Mouse (Mus musculus) heart, embryonic 12.5 days (tissue): ENCODE measurements around the gene Apoh. TPM values are rescaled to one million over a fixed set of nuclear protein-coding genes. Genes with fewer than 3 reads are reported as not detected.
A peak's percentile ranks its signal among the peaks of the same experiment; 100 is the strongest.

ENCODE experiments used
- ATAC-seq: fragments of 200-750 bp; cut with Nextera tagmentation; 2 replicates; pipeline ENCODE4 v1.8.0; 2017; ENCODE audit warnings: moderate TSS enrichment, moderate library complexity; ENCODE audit not compliant: insufficient number of reproducible peaks, low FRiP score
- H3K27ac ChIP-seq: fragments of 300-500 bp; sonication (generic); 2 replicates; pipeline ENCODE4 v1.5.1; 2016; ENCODE audit warnings: mild to moderate bottlenecking, moderate library complexity; ENCODE audit not compliant: poor library complexity, severe bottlenecking
- H3K27me3 ChIP-seq: fragments of 300-500 bp; sonication (generic); replicated peaks from 2 replicates; pipeline ENCODE4 v1.6.1; 2016; ENCODE audit warnings: mild to moderate bottlenecking, moderate library complexity
- H3K36me3 ChIP-seq: fragments of 300-500 bp; sonication (generic); 2 replicates; pipeline ENCODE4 v1.6.1; 2016; ENCODE audit warnings: mild to moderate bottlenecking, moderate library complexity
- H3K4me1 ChIP-seq: fragments of 300-500 bp; sonication (generic); replicated peaks from 2 replicates; pipeline ENCODE4 v1.6.1; 2016; ENCODE audit warnings: mild to moderate bottlenecking
- H3K4me2 ChIP-seq: fragments of 300-500 bp; sonication (generic); 2 replicates; pipeline ENCODE4 v1.6.1; 2016; ENCODE audit warnings: mild to moderate bottlenecking, moderate library complexity
- H3K4me3 ChIP-seq: fragments of 300-500 bp; sonication (generic); 2 replicates; pipeline ENCODE4 v1.5.1; 2016; ENCODE audit warnings: mild to moderate bottlenecking
- H3K9ac ChIP-seq: fragments of 300-500 bp; sonication (generic); 2 replicates; pipeline ENCODE4 v1.6.1; 2016; ENCODE audit warnings: mild to moderate bottlenecking, moderate library complexity
- H3K9me3 ChIP-seq: fragments of 300-500 bp; sonication (generic); replicated peaks from 2 replicates; pipeline ENCODE4 v1.6.1; 2016; ENCODE audit warnings: mild to moderate bottlenecking, moderate library complexity
- WGBS: fragments of 180-500 bp; shearing (Covaris S2); methylation state at CpG from one replicate; pipeline ENCODE4 v1.1.7; 2016; 5-methylcytosine and 5-hydroxymethylcytosine counted together
- polyA plus RNA-seq: library from polyadenylated mRNA; unstranded; fragments of >200 nt; fragmentation: Nextera tagmentation; extraction: Ambion mirVana; gene quantifications from 2 replicates; pipeline ENCODE4 v1.2.1, GENCODE M21; 2016

Gene Apoh
- polyA plus RNA-seq, 1 experiment from 2014 or later: 0.24 TPM

GRCm38 (mm10) chr11:108333583-108334379 is 9.4 kb upstream of the Apoh start:
- Histone ChIP-seq H3K27ac (peak overlapping the region; percentile 51), H3K36me3 (0 out of 2 replicates have a peak, but pooled peaks cover 2% of the 10 kb centered on the region), H3K4me2 (no peak overlapping the region), H3K9ac (peak overlapping the region; percentile 4; the same call in 1 of the 2 replicates), H3K4me1 (peaks cover 54% of the 10 kb centered on the region), H3K27me3 (no peaks in the 10 kb centered on the region), H3K4me3 (no peak overlapping the region), H3K9me3 (no peaks in the 10 kb centered on the region)
- WGBS: 54% methylated on average over 8 of the region's 8 CpGs
- no peak for ATAC-seq

- H3K27me3 ChIP-seq: no peaks in the 10 kb centered on the region
- H3K4me3 ChIP-seq: no peak overlapping the region
- H3K4me2 ChIP-seq: no peak overlapping the region
- H3K4me1 ChIP-seq: peaks cover 47% of the 10 kb centered on the region
- H3K27ac ChIP-seq: no peak overlapping the region
- 46% methylated on average over 3 of the region's 3 CpGs for WGBS
- no peak for ATAC-seq
- H3K9me3 ChIP-seq: no peaks in the 10 kb centered on the region
- peak overlapping the region; percentile 4; the same call in 1 of the 2 replicates for H3K9ac ChIP-seq
- 0 out of 2 replicates have a peak, but pooled peaks cover 2% of the 10 kb centered on the region for H3K36me3 ChIP-seq
Observed at GRCm38 (mm10) chr11:108334658-108335057, 8.5 kb upstream of the Apoh start.

GRCm38 (mm10) chr11:108335536-108335935 is 7.6 kb upstream of the Apoh start:
- Histone ChIP-seq H3K27ac (no peak overlapping the region), H3K4me1 (peaks cover 43% of the 10 kb centered on the region), H3K9me3 (no peaks in the 10 kb centered on the region), H3K4me3 (no peak overlapping the region), H3K9ac (no peak overlapping the region), H3K27me3 (no peaks in the 10 kb centered on the region), H3K4me2 (no peak overlapping the region), H3K36me3 (0 out of 2 replicates have a peak, but pooled peaks cover 2% of the 10 kb centered on the region)
- 87% methylated on average over 4 of the region's 4 CpGs for WGBS
- no peak for ATAC-seq

GRCm38 (mm10) chr11:108336445-108336844 is 6.7 kb upstream of the Apoh start:
- H3K4me1 ChIP-seq: peaks cover 42% of the 10 kb centered on the region
- H3K27me3 ChIP-seq: no peaks in the 10 kb centered on the region
- WGBS: 24% methylated on average over 5 of the region's 5 CpGs
- H3K27ac ChIP-seq: 0 out of 2 replicates have a peak overlapping the region, but pooled peaks have one; percentile 27
- H3K4me2 ChIP-seq: peak overlapping the region; percentile 37
- 0 out of 2 replicates have a peak, but pooled peaks cover 2% of the 10 kb centered on the region for H3K36me3 ChIP-seq
- no peak overlapping the region for H3K4me3 ChIP-seq
- no peak overlapping the region for H3K9ac ChIP-seq
- ATAC-seq: no peak
- H3K9me3 ChIP-seq: no peaks in the 10 kb centered on the region

- Histone ChIP-seq H3K9me3 (no peaks in the 10 kb centered on the region), H3K9ac (no peak overlapping the region), H3K4me3 (no peak overlapping the region), H3K27me3 (no peaks in the 10 kb centered on the region), H3K4me2 (no peak overlapping the region), H3K27ac (no peak overlapping the region), H3K36me3 (0 out of 2 replicates have a peak, but pooled peaks cover 2% of the 10 kb centered on the region), H3K4me1 (peaks cover 27% of the 10 kb centered on the region)
- WGBS: 74% methylated on average over 4 of the region's 4 CpGs
- ATAC-seq: no peak
Observed at GRCm38 (mm10) chr11:108340293-108340692, 2.9 kb upstream of the Apoh start.

GRCm38 (mm10) chr11:108341783-108342182 is 1.4 kb upstream of the Apoh start:
- Histone ChIP-seq H3K4me1 (peaks cover 12% of the 10 kb centered on the region), H3K4me2 (peak overlapping the region; percentile 96), H3K27me3 (no peaks in the 10 kb centered on the region), H3K27ac (no peak overlapping the region), H3K36me3 (0 out of 2 replicates have a peak, but pooled peaks cover 2% of the 10 kb centered on the region), H3K9ac (peak overlapping the region; percentile 57), H3K4me3 (peak overlapping the region; percentile 80), H3K9me3 (no peaks in the 10 kb centered on the region)
- ATAC-seq: no peak
- WGBS: 17% methylated on average over 8 of the region's 8 CpGs

- under 1% methylated on average over 61 of the region's 63 CpGs for WGBS
- Histone ChIP-seq H3K36me3 (no peaks in the 10 kb centered on the region), H3K27me3 (no peaks in the 10 kb centered on the region), H3K4me3 (peak within 1 kb of the TSS; percentile 80), H3K9me3 (no peaks in the 10 kb centered on the region), H3K9ac (peak within 1 kb of the TSS; percentile 89), H3K4me2 (peak within 1 kb of the TSS; percentile 96), H3K4me1 (peaks cover 9% of the 10 kb centered on the region), H3K27ac (peak within 1 kb of the TSS; percentile 82)
- ATAC-seq: peak; percentile 92
Observed at GRCm38 (mm10) chr11:108343789-108344462, 772 bp downstream of the Apoh start, which contains the start of gene Prkca. TSS of gene Prkca (minus strand) at chr11:108343928.

GRCm38 (mm10) chr11:108344759-108345158 is 1.6 kb downstream of the Apoh start:
- H3K4me3 ChIP-seq: peak overlapping the region; percentile 80
- H3K9ac ChIP-seq: no peak overlapping the region
- peaks cover 9% of the 10 kb centered on the region for H3K4me1 ChIP-seq
- no peaks in the 10 kb centered on the region for H3K36me3 ChIP-seq
- WGBS: 68% methylated on average over 8 of the region's 8 CpGs
- H3K27ac ChIP-seq: no peak overlapping the region
- H3K4me2 ChIP-seq: peak overlapping the region; percentile 96
- H3K27me3 ChIP-seq: no peaks in the 10 kb centered on the region
- no peak for ATAC-seq
- no peaks in the 10 kb centered on the region for H3K9me3 ChIP-seq

- Histone ChIP-seq H3K9me3 (no peaks in the 10 kb centered on the region), H3K27me3 (no peaks in the 10 kb centered on the region), H3K9ac (no peak overlapping the region), H3K36me3 (no peaks in the 10 kb centered on the region), H3K4me1 (peaks cover 9% of the 10 kb centered on the region), H3K4me2 (no peak overlapping the region), H3K27ac (no peak overlapping the region), H3K4me3 (no peak overlapping the region)
- no peak for ATAC-seq
- WGBS: 93% methylated on average over 2 of the region's 2 CpGs
Observed at GRCm38 (mm10) chr11:108345321-108345720, 2.2 kb downstream of the Apoh start.

- H3K27ac ChIP-seq: no peak overlapping the region
- no peaks in the 10 kb centered on the region for H3K36me3 ChIP-seq
- no peak overlapping the region for H3K4me2 ChIP-seq
- H3K4me1 ChIP-seq: peaks cover 9% of the 10 kb centered on the region; the same call in 1 of the 2 replicates
- no peaks in the 10 kb centered on the region; the same call in 1 of the 2 replicates for H3K9me3 ChIP-seq
- no peak for ATAC-seq
- no peak overlapping the region for H3K4me3 ChIP-seq
- H3K27me3 ChIP-seq: no peaks in the 10 kb centered on the region
- WGBS: 76% methylated on average over 4 of the region's 4 CpGs
- no peak overlapping the region for H3K9ac ChIP-seq
Observed at GRCm38 (mm10) chr11:108350799-108351198, 7.6 kb downstream of the Apoh start.

- Histone ChIP-seq H3K27ac (no peak overlapping the region), H3K4me3 (no peak overlapping the region), H3K9ac (no peak overlapping the region), H3K36me3 (no peaks in the 10 kb centered on the region), H3K4me1 (peaks cover 9% of the 10 kb centered on the region; the same call in 1 of the 2 replicates), H3K9me3 (no peaks in the 10 kb centered on the region; the same call in 1 of the 2 replicates), H3K4me2 (no peak overlapping the region), H3K27me3 (no peaks in the 10 kb centered on the region)
- ATAC-seq: no peak
- 81% methylated on average over 10 of the region's 10 CpGs for WGBS
Observed at GRCm38 (mm10) chr11:108352842-108353388, 9.8 kb downstream of the Apoh start.
